Mouse (Mus musculus) lung, postnatal 0 days (tissue): ENCODE measurements around the gene AC124108.1.

Experiments
- CTCF ChIP-seq: IDR thresholded peaks from 2 replicates; pipeline ENCODE4 v1.5.1; 2016; ENCODE audit warnings: antibody characterized with exemption, mild to moderate bottlenecking
- EP300 ChIP-seq: IDR thresholded peaks from 2 replicates; pipeline ENCODE4 v1.6.1; 2016; ENCODE audit warnings: antibody characterized with exemption, mild to moderate bottlenecking, control low read depth

DNA sequence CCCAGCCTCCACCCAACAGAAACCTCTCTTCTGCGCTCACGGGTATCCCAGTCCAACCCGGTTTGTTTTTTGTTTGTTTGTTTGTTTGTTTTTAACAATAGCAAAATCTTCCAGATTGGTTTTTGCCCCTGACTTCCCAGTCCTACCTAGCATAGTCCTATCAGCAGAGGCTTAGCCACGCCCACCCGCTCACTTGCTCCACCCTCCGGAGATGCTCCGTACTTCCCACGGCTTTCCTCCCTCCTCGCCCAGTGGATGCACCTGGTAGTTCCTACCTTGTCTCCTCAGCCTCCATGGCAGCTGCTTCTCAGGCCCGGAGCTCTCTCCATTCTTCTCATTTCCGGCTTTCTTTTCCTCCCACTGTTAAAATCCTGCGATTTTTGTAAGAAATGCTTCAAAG, 42.3 kb downstream of the AC124108.1 start:
- TF ChIP-seq CTCF (peak; percentile 54), EP300 (no peak)
